ENCODE assay signal across 29 mouse cellular contexts in the genomic region with DNA sequence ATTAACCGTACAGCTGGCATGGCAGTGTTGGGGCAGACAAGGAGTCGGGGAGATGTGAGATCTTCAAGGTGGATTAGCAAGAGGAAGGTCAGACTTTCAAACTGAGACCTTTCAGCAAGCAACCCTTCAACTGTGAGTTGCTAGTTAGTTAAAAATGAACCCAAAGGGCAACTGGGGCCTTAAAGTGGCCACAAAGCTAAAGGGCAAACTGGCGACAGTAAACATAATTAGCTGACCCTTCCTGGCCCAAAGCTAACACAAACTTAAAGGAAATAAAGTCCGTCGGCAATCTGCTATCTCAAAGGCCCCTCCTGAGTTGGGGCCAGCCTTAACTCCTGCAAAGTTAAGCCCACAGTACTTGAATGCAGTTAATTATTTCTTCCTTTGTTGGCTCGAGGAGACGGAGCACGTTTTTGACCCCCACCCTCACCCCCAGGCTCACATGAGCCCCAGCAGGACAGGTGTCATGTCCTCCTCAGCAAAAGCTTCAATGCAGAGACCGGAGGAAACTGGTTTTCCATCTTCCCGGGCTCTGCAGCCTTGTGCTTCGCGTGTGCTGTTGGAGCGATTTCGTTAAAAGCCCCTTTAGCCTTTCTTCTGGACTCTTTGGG. TPM values are rescaled to one million over a fixed set of nuclear protein-coding genes. Genes with fewer than 3 reads are reported as not detected.
A peak's percentile ranks its signal among the peaks of the same experiment; 100 is the strongest.
DNase-seq lines count a peak whose midpoint lies in the region; ATAC-seq lines count a peak whose summit lies in the region.
"Had no signal": no experiment of that assay in that cellular context is flagged by ENCODE, and none has a peak within 500 bp of the region (broad histone marks: within the 10 kb centered on the region; RNA-seq: fewer than 3 reads in every experiment).

No protein-coding gene starts in this region.

- H3K36me3 ChIP-seq in hindbrain, embryonic 11.5 days (ENCODE audit: control insufficient read depth, insufficient read depth, low read length): no peaks in the 10 kb centered on the region
- H3K36me3 ChIP-seq: forebrain, embryonic 10.5 days; G1E; heart, embryonic 13.5 days; limb, embryonic 10.5 days; neural tube, embryonic 15.5 days had no signal

- 48% methylated on average over 14 of the region's 14 CpGs for WGBS in hindbrain, embryonic 11.5 days

- no peak overlapping the region for H3K9ac ChIP-seq in hindbrain, embryonic 11.5 days (ENCODE audit: low read depth, low read length)
- H3K9ac ChIP-seq: hindbrain, embryonic 14.5 days; neural tube, embryonic 15.5 days had no signal

- H3K9me3 ChIP-seq in hindbrain, embryonic 11.5 days (ENCODE audit: control insufficient read depth, low read length): no peaks in the 10 kb centered on the region
- H3K9me3 ChIP-seq: forebrain, embryonic 10.5 days; G1E; heart, embryonic 13.5 days; limb, embryonic 10.5 days; neural tube, embryonic 15.5 days had no signal

- H3K27ac ChIP-seq in hindbrain, embryonic 11.5 days (ENCODE audit: low read depth, low read length): no peak overlapping the region
- H3K27ac ChIP-seq: forebrain, embryonic 10.5 days; heart, adult 2 months; heart, embryonic 13.5 days; hindbrain, embryonic 14.5 days; limb, embryonic 10.5 days; neural tube, embryonic 15.5 days had no signal

- ATAC-seq in hindbrain, embryonic 11.5 days (ENCODE audit: low FRiP score): no peak
- ATAC-seq: activated CD4-positive, CD25-positive, alpha-beta regulatory T cell, adult 4 months; inflammation-experienced regulatory T-cells, adult 6 months; lung, postnatal 0 days; Patski had no signal

- H3K4me2 ChIP-seq in hindbrain, embryonic 11.5 days (replicated peaks; ENCODE audit: low read depth, low read length): no peak overlapping the region
- H3K4me2 ChIP-seq: hindbrain, embryonic 14.5 days; midbrain, embryonic 11.5 days; neural tube, embryonic 15.5 days had no signal

- H3K4me3 ChIP-seq in hindbrain, embryonic 11.5 days (ENCODE audit: low read depth, low read length): no peak overlapping the region
- H3K4me3 ChIP-seq: forebrain, embryonic 10.5 days; heart, adult 2 months; heart, embryonic 13.5 days; limb, embryonic 10.5 days; neural tube, embryonic 15.5 days had no signal

- no peaks in the 10 kb centered on the region for H3K4me1 ChIP-seq in hindbrain, embryonic 11.5 days (replicated peaks; ENCODE audit: control insufficient read depth, insufficient read depth, low read length)
- H3K4me1 ChIP-seq: neural tube, embryonic 15.5 days had no signal

- 0 out of 2 replicates have a peak, but pooled peaks cover 2% of the 10 kb centered on the region for H3K27me3 ChIP-seq in hindbrain, embryonic 11.5 days (ENCODE audit: control insufficient read depth, insufficient read depth, low read length)

- peak; percentile 7 for DNase-seq in embryo, embryonic 9.5 days (ENCODE audit: extremely low spot score)
- no peak for DNase-seq in embryo, embryonic 10.5 days (ENCODE audit: low spot score)
- peak; percentile 38 to 47 for DNase-seq in kidney, adult 8-10 months
- no peak for DNase-seq in kidney, postnatal 10 days
- peak; percentile 71 for DNase-seq in R1 (ENCODE audit: low read depth, low spot score)
- DNase-seq in kidney, postnatal 36 days: peak; percentile 27 to 42
- DNase-seq in hindbrain, embryonic 11.5 days (ENCODE audit: low spot score): no peak
- no peak for DNase-seq in cerebellum, adult 11-12 months
- DNase-seq: cerebellum, adult 9-10 months; gastrocnemius, postnatal 25 days; heart, adult 2 months; right cerebral cortex, adult 18-20 months; thymus, adult 2 months; thymus, postnatal 4 days had no signal

RNA-seq across cellular contexts. Expression of a gene that starts 37.5 kb away (rescaled TPM):
- not detected in 2 replicates for polyA plus RNA-seq in hindbrain, embryonic 11.5 days (2014; fragmentation: Nextera tagmentation; extraction: Ambion mirVana)
- polyA plus RNA-seq: activated CD4-positive, CD25-positive, alpha-beta regulatory T cell, adult 4 months; brain, embryonic 14.5 days; embryonic facial prominence, embryonic 11.5 days; forebrain, embryonic 10.5 days; G1E; heart, adult 2 months; heart, embryonic 13.5 days; hindbrain, embryonic 14.5 days; inflammation-experienced regulatory T-cells, adult 6 months; limb, embryonic 10.5 days; liver, embryonic 16.5 days; lung, postnatal 0 days; midbrain, embryonic 11.5 days; neural tube, embryonic 15.5 days; Patski; stomach, embryonic 16.5 days had no signal

RNA-seq across cellular contexts. Expression of a gene that starts 43.6 kb away (rescaled TPM):
- 0.07 and 0.32 TPM in 2 replicates for polyA plus RNA-seq in hindbrain, embryonic 11.5 days (2014; fragmentation: Nextera tagmentation; extraction: Ambion mirVana)
- polyA plus RNA-seq: G1E; heart, adult 2 months; liver, embryonic 16.5 days; neural tube, embryonic 15.5 days had no signal

RNA-seq across cellular contexts. Expression of a gene that starts 53.8 kb away (rescaled TPM):
- polyA plus RNA-seq in hindbrain, embryonic 11.5 days (2014; fragmentation: Nextera tagmentation; extraction: Ambion mirVana): 0.25 TPM in 1 of 2 replicates, not detected in the other
- polyA plus RNA-seq: brain, embryonic 14.5 days; embryonic facial prominence, embryonic 11.5 days; heart, adult 2 months; hindbrain, embryonic 14.5 days; inflammation-experienced regulatory T-cells, adult 6 months; limb, embryonic 10.5 days; lung, postnatal 0 days; Patski had no signal

Comparison
In these comparisons a context has a peak if more than half of its experiments do, and no peak if none do; other contexts are left out.
1. DNase-seq: peak in embryo, embryonic 9.5 days (single experiment), kidney, adult 8-10 months (2 of 2), R1 (single experiment) and kidney, postnatal 36 days (2 of 2); none in embryo, embryonic 10.5 days (single experiment), kidney, postnatal 10 days (single experiment), hindbrain, embryonic 11.5 days (single experiment) and cerebellum, adult 11-12 months (single experiment).